Mouse (Mus musculus) neural tube, embryonic 12.5 days (tissue): ENCODE results near the gene Gtpbp1. TPM values are rescaled to one million over a fixed set of nuclear protein-coding genes. Genes with fewer than 3 reads are reported as not detected.

Experiments used
- ATAC-seq: fragments of 200-750 bp; cut with Nextera tagmentation; 2 replicates; pipeline ENCODE4 v1.8.0; 2017; ENCODE audit warnings: low read depth, mild to moderate bottlenecking, moderate TSS enrichment, moderate library complexity; ENCODE audit not compliant: low FRiP score
- H3K27ac ChIP-seq: fragments of 300-500 bp; sonication (generic); 2 replicates; pipeline ENCODE4 v1.5.1; 2016
- H3K27me3 ChIP-seq: fragments of 300-500 bp; sonication (generic); replicated peaks from 2 replicates; pipeline ENCODE4 v1.6.1; 2016; ENCODE audit warnings: mild to moderate bottlenecking
- H3K36me3 ChIP-seq: fragments of 300-500 bp; sonication (generic); 2 replicates; pipeline ENCODE4 v1.6.1; 2016; ENCODE audit warnings: mild to moderate bottlenecking
- H3K4me1 ChIP-seq: fragments of 300-500 bp; sonication (generic); 2 replicates; pipeline ENCODE4 v1.6.1; 2016
- H3K4me2 ChIP-seq: fragments of 300-500 bp; sonication (generic); replicated peaks from 2 replicates; pipeline ENCODE4 v1.6.1; 2016; ENCODE audit warnings: mild to moderate bottlenecking
- H3K4me3 ChIP-seq: fragments of 300-500 bp; sonication (generic); 2 replicates; pipeline ENCODE4 v1.5.1; 2016
- H3K9ac ChIP-seq: fragments of 300-500 bp; sonication (generic); 2 replicates; pipeline ENCODE4 v1.6.1; 2016; ENCODE audit warnings: mild to moderate bottlenecking
- H3K9me3 ChIP-seq: fragments of 300-500 bp; sonication (generic); 2 replicates; pipeline ENCODE4 v1.6.1; 2016; ENCODE audit warnings: mild to moderate bottlenecking
- WGBS: fragments of 180-500 bp; shearing (Covaris S2); methylation state at CpG from one replicate; pipeline ENCODE4 v1.1.7; 2016; 5-methylcytosine and 5-hydroxymethylcytosine counted together
- polyA plus RNA-seq: library from polyadenylated mRNA; unstranded; fragments of >200 nt; fragmentation: Nextera tagmentation; extraction: Ambion mirVana; gene quantifications from 2 replicates; pipeline ENCODE4 v1.2.1, GENCODE M21; 2016

The Gtpbp1 gene
- polyA plus RNA-seq, 1 experiment from 2014 or later = 42.5 TPM

GRCm38 (mm10) chr15:79687175-79687574 lies 3.5 kb upstream of the Gtpbp1 start:
- H3K4me1 ChIP-seq = peaks cover 58% of the 10 kb centered on the region
- no peaks in the 10 kb centered on the region for H3K9me3 ChIP-seq
- no peaks in the 10 kb centered on the region for H3K27me3 ChIP-seq
- H3K4me3 ChIP-seq = peak overlapping the region; percentile 87
- H3K36me3 ChIP-seq = no peaks in the 10 kb centered on the region
- WGBS = under 1% methylated on average over 33 of the region's 33 CpGs
- peak overlapping the region; percentile 79 for H3K27ac ChIP-seq
- ATAC-seq = no peak
- peak overlapping the region; percentile 82 for H3K4me2 ChIP-seq
- peak overlapping the region; percentile 94 for H3K9ac ChIP-seq

GRCm38 (mm10) chr15:79687646-79688267 lies 2.9 kb upstream of the Gtpbp1 start, which contains the start of gene Josd1:
Josd1 (minus strand) TSS chr15:79687919.
- WGBS = under 1% methylated on average over 72 of the region's 72 CpGs
- H3K36me3 ChIP-seq = no peaks in the 10 kb centered on the region
- peak within 1 kb of the TSS; percentile 87 for H3K4me3 ChIP-seq
- H3K4me1 ChIP-seq = peaks cover 64% of the 10 kb centered on the region
- H3K9me3 ChIP-seq = no peaks in the 10 kb centered on the region
- H3K9ac ChIP-seq = peak within 1 kb of the TSS; percentile 94
- H3K27me3 ChIP-seq = no peaks in the 10 kb centered on the region
- peak within 1 kb of the TSS; percentile 79 for H3K27ac ChIP-seq
- ATAC-seq = peak; percentile 30
- H3K4me2 ChIP-seq = peak within 1 kb of the TSS; percentile 82

DNA sequence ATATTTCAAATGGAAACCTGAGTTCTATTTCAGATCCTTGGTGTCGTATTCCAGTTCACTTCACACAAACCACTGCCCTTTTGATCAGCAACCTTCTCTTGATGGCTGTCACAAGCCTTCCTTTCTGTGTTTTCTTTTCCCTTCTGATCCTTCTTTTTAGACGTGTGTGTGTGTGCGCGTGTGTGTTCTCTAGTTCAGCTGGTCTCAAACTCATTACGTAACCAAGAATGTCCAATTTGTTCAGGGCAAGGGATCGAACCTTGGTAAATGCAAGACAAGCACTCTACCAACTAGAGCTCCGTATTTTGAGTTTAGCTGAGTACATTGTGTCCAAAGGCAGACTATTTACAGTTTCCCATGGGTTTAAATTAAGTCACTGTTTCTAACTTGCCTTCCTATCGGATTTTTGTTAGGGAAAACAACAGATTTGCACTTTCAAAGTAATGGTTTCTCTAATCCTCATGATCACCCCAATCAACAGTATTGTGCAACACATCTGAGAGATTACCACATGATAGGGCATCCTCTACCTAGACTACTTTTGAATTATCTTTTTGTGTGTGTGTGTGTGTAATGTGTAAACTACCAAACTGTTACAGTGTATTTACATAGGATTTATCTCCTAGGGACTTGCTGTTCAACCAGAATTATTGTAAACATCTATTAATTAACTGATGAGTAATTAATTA lies 2.2 kb upstream of the Gtpbp1 start:
- Histone ChIP-seq H3K4me3 (peak overlapping the region; percentile 87), H3K36me3 (no peaks in the 10 kb centered on the region), H3K9me3 (no peaks in the 10 kb centered on the region), H3K4me2 (peak overlapping the region; percentile 82), H3K27ac (peak overlapping the region; percentile 79; the same call in 1 of the 2 replicates), H3K27me3 (no peaks in the 10 kb centered on the region), H3K4me1 (peaks cover 65% of the 10 kb centered on the region), H3K9ac (0 out of 2 replicates have a peak overlapping the region, but pooled peaks have one; percentile 94)
- ATAC-seq = no peak
- WGBS = 5% methylated on average over 8 of the region's 8 CpGs

- Histone ChIP-seq H3K4me2 (peak overlapping the region; percentile 82), H3K27ac (no peak overlapping the region; the same call in 1 of the 2 replicates), H3K9me3 (no peaks in the 10 kb centered on the region), H3K9ac (no peak overlapping the region), H3K4me1 (peaks cover 55% of the 10 kb centered on the region), H3K36me3 (0 out of 2 replicates have a peak, but pooled peaks cover 5% of the 10 kb centered on the region), H3K27me3 (no peaks in the 10 kb centered on the region), H3K4me3 (peak overlapping the region; percentile 91)
- 15% methylated on average over 24 of the region's 24 CpGs for WGBS
- no peak for ATAC-seq
These were observed 801 bp upstream of the Gtpbp1 start for GRCm38 (mm10) chr15:79689662-79690425.

DNA sequence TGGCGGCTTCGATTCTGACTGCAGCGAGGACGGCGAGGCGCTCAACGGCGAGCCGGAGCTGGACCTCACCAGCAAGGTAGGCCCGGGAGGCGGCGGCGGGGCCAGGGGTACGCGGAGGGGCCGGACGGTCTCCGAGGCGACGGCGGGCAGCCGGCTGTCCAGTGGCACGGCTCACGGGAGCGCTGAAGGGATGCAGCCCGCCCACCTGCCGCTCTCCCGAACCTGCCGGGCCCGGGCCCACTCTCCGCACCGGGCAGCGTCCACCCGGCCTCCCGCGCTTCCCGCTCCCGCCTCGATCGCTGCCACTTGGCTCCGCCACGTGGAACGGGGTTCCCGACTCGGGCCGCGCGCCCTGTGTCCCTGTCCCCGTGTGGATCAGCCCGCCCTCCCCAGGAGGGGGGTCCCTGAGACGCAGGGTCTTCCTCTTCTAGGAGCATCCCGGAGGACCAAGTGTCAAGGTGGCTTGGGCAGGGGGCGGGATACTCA lies 421 bp downstream of the Gtpbp1 start:
- Histone ChIP-seq H3K27ac (peak overlapping the region; percentile 80; the same call in 1 of the 2 replicates), H3K36me3 (0 out of 2 replicates have a peak, but pooled peaks cover 7% of the 10 kb centered on the region), H3K9me3 (no peaks in the 10 kb centered on the region), H3K4me2 (peak overlapping the region; percentile 82), H3K4me3 (peak overlapping the region; percentile 91), H3K9ac (peak overlapping the region; percentile 95), H3K4me1 (peaks cover 43% of the 10 kb centered on the region), H3K27me3 (no peaks in the 10 kb centered on the region)
- under 1% methylated on average over 51 of the region's 53 CpGs for WGBS
- ATAC-seq = no peak

- ATAC-seq = no peak
- H3K36me3 ChIP-seq = 0 out of 2 replicates have a peak, but pooled peaks cover 7% of the 10 kb centered on the region
- H3K9me3 ChIP-seq = no peaks in the 10 kb centered on the region
- no peaks in the 10 kb centered on the region for H3K27me3 ChIP-seq
- no peak overlapping the region for H3K27ac ChIP-seq
- 63% methylated on average over 5 of the region's 5 CpGs for WGBS
- H3K4me2 ChIP-seq = peak overlapping the region; percentile 82
- H3K4me1 ChIP-seq = peaks cover 38% of the 10 kb centered on the region
- 0 out of 2 replicates have a peak overlapping the region, but pooled peaks have one; percentile 26 for H3K9ac ChIP-seq
- H3K4me3 ChIP-seq = no peak overlapping the region
These were observed 1.7 kb downstream of the Gtpbp1 start for GRCm38 (mm10) chr15:79692334-79692733.

GRCm38 (mm10) chr15:79693740-79694139 lies 3.1 kb downstream of the Gtpbp1 start:
- peaks cover 45% of the 10 kb centered on the region for H3K4me1 ChIP-seq
- H3K27me3 ChIP-seq = no peaks in the 10 kb centered on the region
- H3K4me3 ChIP-seq = no peak overlapping the region
- 92% methylated on average over 11 of the region's 11 CpGs for WGBS
- H3K9me3 ChIP-seq = no peaks in the 10 kb centered on the region
- no peak for ATAC-seq
- 0 out of 2 replicates have a peak overlapping the region, but pooled peaks have one; percentile 9 for H3K4me2 ChIP-seq
- 0 out of 2 replicates have a peak, but pooled peaks cover 7% of the 10 kb centered on the region for H3K36me3 ChIP-seq
- no peak overlapping the region for H3K9ac ChIP-seq
- H3K27ac ChIP-seq = no peak overlapping the region

DNA sequence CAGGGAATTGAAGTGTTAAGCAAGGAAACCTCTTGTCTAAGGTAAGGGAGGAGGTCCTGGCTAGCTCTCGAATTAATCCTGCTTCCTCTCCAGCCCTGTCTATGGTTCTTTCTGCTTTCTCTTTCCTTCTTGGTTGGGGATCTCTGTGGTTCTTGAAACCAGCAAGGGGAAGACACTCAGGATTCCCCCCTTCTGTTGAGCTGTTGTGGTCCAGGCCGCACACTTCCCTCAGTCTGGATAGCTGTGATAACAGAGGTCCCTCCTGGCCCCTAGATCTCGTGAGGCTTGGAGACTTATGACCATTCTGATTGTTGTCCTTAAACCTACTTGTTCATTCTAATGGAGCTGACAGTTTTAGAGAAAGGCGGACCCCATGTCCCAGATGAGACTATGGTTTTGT lies 3.9 kb downstream of the Gtpbp1 start:
- Histone ChIP-seq H3K4me3 (no peak overlapping the region), H3K4me1 (peaks cover 41% of the 10 kb centered on the region)

GRCm38 (mm10) chr15:79695516-79695915 lies 4.9 kb downstream of the Gtpbp1 start:
- Histone ChIP-seq H3K4me1 (peaks cover 34% of the 10 kb centered on the region), H3K36me3 (0 out of 2 replicates have a peak, but pooled peaks cover 13% of the 10 kb centered on the region), H3K4me3 (no peak overlapping the region), H3K9me3 (no peaks in the 10 kb centered on the region), H3K4me2 (no peak overlapping the region), H3K27ac (no peak overlapping the region), H3K9ac (no peak overlapping the region), H3K27me3 (no peaks in the 10 kb centered on the region)
- ATAC-seq = no peak
- WGBS = 68% methylated on average over 3 of the region's 3 CpGs

More for the DNA sequence above, 3.9 kb downstream of the Gtpbp1 start:
- Histone ChIP-seq H3K27ac (no peak overlapping the region), H3K9ac (no peak overlapping the region), H3K36me3 (0 out of 2 replicates have a peak, but pooled peaks cover 13% of the 10 kb centered on the region), H3K27me3 (no peaks in the 10 kb centered on the region), H3K4me2 (no peak overlapping the region), H3K9me3 (no peaks in the 10 kb centered on the region)
- WGBS = 89% methylated on average over 4 of the region's 4 CpGs
- no peak for ATAC-seq

- Histone ChIP-seq H3K9me3 (no peaks in the 10 kb centered on the region), H3K4me2 (no peak overlapping the region), H3K27ac (no peak overlapping the region), H3K36me3 (0 out of 2 replicates have a peak, but pooled peaks cover 13% of the 10 kb centered on the region), H3K27me3 (no peaks in the 10 kb centered on the region), H3K4me3 (no peak overlapping the region), H3K4me1 (peaks cover 30% of the 10 kb centered on the region), H3K9ac (no peak overlapping the region)
- 91% methylated on average over 2 of the region's 2 CpGs for WGBS
- ATAC-seq = no peak
These were observed 5.9 kb downstream of the Gtpbp1 start for GRCm38 (mm10) chr15:79696508-79696907.

DNA sequence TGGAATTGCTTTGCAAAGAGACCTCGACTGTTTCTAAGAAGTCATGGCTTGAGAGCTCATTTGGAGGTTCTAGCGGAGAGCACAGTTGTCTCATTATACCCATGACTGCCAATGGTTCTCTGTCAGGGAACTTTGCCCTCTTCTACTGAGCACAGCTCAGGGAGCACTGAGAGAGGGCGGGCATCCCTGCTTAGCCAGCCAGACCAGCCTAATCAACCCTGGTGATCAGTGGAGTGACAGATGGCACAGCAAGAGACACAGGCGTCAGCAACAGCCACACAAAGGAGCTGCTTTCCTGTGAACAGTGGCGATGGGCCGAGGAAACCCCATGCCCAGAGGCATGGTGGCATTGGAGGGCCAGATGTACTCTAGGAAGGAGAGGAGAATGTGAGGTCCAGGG lies 6.4 kb downstream of the Gtpbp1 start:
- no peak for ATAC-seq
- H3K9me3 ChIP-seq = no peaks in the 10 kb centered on the region
- H3K4me3 ChIP-seq = no peak overlapping the region
- H3K36me3 ChIP-seq = 0 out of 2 replicates have a peak, but pooled peaks cover 13% of the 10 kb centered on the region
- H3K27ac ChIP-seq = no peak overlapping the region
- no peaks in the 10 kb centered on the region for H3K27me3 ChIP-seq
- peaks cover 25% of the 10 kb centered on the region for H3K4me1 ChIP-seq
- H3K9ac ChIP-seq = no peak overlapping the region
- WGBS = 70% methylated on average over 6 of the region's 6 CpGs
- H3K4me2 ChIP-seq = no peak overlapping the region
